Mouse (Mus musculus) olfactory bulb, adult 2 months (tissue): ENCODE results near the gene Adk. TPM values are rescaled to one million over a fixed set of nuclear protein-coding genes. Genes with fewer than 3 reads are reported as not detected.

Experiments
- H3K27ac ChIP-seq: fragments of 200-500 bp; 2 replicates; pipeline ENCODE4 v1.5.1; 2012; ENCODE audit warnings: low read depth, low read length; ENCODE audit not compliant: insufficient read depth
- H3K4me1 ChIP-seq: fragments of 200-500 bp; 2 replicates; pipeline ENCODE4 v1.6.1; 2012; ENCODE audit warnings: low read length; ENCODE audit not compliant: control insufficient read depth, insufficient read depth
- H3K4me3 ChIP-seq: fragments of 200-500 bp; 2 replicates; pipeline ENCODE4 v1.5.1; 2012; ENCODE audit warnings: mild to moderate bottlenecking, low read depth, low read length, moderate library complexity; ENCODE audit not compliant: insufficient read depth
- CTCF ChIP-seq: fragments of 200-500 bp; IDR thresholded peaks from 2 replicates; pipeline ENCODE4 v1.5.1; 2012; ENCODE audit warnings: low read depth, mild to moderate bottlenecking, low read length, moderate library complexity; ENCODE audit not compliant: insufficient read depth
- POLR2A ChIP-seq: fragments of 200-500 bp; IDR thresholded peaks from 2 replicates; pipeline ENCODE4 v1.6.1; 2012; ENCODE audit warnings: mild to moderate bottlenecking, low read depth, low read length, moderate library complexity; ENCODE audit not compliant: insufficient read depth
- WGBS: fragments of 180-500 bp; shearing (Covaris S2); methylation state at CpG from one replicate; pipeline ENCODE4 v1.1.7; 2018; 5-methylcytosine and 5-hydroxymethylcytosine counted together
- polyA plus RNA-seq: library from polyadenylated mRNA; stranded (reverse); fragments of >200 nt; gene quantifications from 2 replicates; pipeline ENCODE4 v1.2.4, GENCODE M21; 2012; ENCODE audit warnings: low replicate concordance; ENCODE audit not compliant: missing spikeins, insufficient read depth, insufficient read length

The Adk gene
- polyA plus RNA-seq, 1 experiment, result not detected

DNA sequence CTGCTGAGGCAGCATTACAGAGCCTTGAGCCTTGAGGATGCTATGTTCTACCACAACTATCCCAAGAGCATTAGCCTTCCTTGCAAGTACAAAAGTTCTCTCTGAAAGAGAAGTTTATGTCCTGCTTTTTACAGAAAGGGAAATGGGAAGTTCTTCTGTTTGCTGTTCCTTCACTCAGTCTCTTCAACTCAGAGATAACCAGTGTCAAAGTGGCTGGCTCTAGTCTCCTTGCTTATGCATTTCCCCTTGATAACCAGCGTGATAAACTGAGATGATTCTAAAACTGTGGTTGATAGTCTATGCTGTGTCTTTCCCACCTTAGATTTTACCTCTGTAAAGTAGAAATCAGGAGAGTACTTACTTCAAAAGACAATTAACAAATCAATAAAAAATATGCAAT is 223.4 kb downstream of the Adk start:
- no peak overlapping the region for H3K27ac ChIP-seq
- no peaks in the 10 kb centered on the region for H3K4me1 ChIP-seq
- TF ChIP-seq CTCF (no peak), POLR2A (no peak)
- H3K4me3 ChIP-seq, result no peak overlapping the region
- 94% methylated on average over 1 of the region's 1 CpGs for WGBS

DNA sequence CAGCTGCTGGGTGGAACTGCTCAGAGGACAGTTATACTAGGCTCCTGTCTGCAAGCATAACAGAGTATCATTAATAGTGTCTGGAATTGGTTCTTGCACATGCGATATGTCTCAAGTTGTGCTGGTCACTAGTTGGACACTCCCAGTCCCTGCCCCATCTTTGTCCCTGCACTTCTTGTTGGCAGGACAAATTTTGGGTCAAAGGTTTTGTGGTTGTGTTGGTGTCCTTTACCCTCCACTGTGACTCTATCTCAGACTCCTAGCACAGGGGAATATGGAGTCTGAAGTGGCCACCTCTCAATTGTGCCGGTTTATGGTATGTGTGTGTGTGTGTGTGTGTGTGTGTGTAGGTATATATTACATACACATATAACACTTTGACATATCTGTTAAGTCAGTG is 225.9 kb downstream of the Adk start:
- Histone ChIP-seq H3K4me1 (no peaks in the 10 kb centered on the region), H3K4me3 (no peak overlapping the region), H3K27ac (no peak overlapping the region)
- 97% methylated on average over 2 of the region's 2 CpGs for WGBS
- no peak for TF ChIP-seq POLR2A
- TF ChIP-seq CTCF, result no peak

DNA sequence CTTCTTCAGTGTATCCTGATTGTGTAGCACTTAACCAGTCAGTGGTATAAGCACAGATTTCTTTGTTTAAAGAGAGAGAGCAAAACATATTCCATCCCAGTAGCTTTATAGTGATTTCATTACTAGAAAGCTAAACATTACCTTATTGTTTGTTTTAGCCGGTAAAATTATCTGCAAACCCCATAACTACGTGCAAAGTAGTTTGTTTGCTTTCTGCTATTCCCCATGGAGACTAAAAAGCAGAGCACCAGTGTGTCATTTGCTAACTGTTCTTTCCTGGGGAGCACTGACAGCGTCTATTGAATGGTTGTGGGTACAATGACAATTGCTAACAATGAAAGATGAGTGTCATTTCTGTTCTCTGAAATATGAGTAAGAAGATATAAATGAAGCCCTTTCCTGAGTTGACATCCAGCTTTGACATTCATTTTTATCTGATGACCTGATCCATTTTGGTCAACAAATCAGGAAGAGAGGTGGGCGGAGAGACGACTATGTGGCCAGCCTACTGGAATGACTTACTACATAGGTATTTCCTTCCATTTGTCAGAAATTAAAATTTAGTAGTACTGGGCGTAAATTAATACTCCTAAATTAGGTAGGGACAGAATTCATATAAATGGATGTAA is 226.6 kb downstream of the Adk start:
- H3K4me3 ChIP-seq, result no peak overlapping the region
- WGBS, result 62% methylated on average over 6 of the region's 6 CpGs
- TF ChIP-seq POLR2A (no peak), CTCF (no peak)
- no peak overlapping the region for H3K27ac ChIP-seq
- no peaks in the 10 kb centered on the region for H3K4me1 ChIP-seq

DNA sequence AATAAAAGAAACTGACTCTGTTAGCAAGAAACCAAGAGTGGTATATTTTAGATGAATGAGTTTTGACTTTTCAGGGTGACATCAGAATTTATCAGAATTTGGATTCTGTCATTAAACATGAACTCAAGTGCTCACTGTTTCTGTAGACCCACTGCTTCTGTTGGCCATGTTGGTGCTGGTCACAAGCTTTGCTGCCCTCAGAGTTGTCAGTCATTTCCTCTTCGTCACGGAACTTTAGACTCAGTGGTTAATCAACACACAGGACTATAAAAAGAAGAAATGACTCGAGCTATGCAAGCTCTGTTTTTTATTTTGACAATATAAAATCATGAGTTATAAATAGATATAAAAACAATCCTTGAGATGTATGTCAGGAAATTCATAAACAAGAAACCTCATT is 228.1 kb downstream of the Adk start:
- H3K27ac ChIP-seq, result no peak overlapping the region
- TF ChIP-seq POLR2A (no peak), CTCF (no peak)
- WGBS, result 82% methylated on average over 3 of the region's 3 CpGs
- no peak overlapping the region for H3K4me3 ChIP-seq
- H3K4me1 ChIP-seq, result no peaks in the 10 kb centered on the region

DNA sequence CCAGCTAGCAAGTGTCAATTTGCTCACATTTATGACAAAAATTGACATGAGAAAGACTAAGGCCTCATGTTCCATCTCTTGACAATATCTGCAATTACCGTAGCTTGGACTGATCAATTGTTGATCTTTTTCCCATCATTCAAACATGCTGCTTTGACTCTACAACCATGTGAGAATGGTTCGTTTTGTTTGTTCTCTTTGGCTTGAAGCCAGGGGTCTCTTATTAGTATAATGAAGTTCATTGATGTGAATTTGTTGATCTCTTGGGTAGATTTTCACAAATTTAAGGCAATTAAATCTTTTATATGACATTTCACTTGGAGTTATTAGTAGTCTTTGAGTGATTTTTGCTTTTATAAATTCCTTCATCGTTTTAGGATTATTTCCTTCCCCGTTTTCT is 229.1 kb downstream of the Adk start:
- no peak for TF ChIP-seq POLR2A
- no peak for TF ChIP-seq CTCF
- H3K4me3 ChIP-seq, result no peak overlapping the region
- no peaks in the 10 kb centered on the region for H3K4me1 ChIP-seq
- H3K27ac ChIP-seq, result no peak overlapping the region
- WGBS, result 74% methylated on average over 4 of the region's 4 CpGs

DNA sequence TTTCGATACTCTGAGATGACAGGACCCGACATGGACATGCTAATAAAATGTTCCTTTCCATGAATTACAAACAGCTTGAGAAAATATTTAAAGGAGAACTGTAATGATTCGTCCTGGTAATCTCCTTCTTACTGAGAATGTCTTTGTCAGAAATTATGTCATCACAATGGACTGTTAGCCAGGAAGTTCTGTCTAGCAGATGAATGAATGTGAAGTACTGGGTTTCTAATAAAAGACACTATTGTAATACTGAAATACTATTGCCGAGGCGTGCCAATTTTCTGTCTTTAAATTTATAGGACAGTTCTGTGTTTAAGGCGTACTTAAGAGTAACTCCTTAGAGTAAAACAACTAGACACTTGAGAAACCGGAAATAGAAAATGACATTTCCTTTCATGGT is 231.7 kb downstream of the Adk start:
- Histone ChIP-seq H3K4me1 (no peaks in the 10 kb centered on the region), H3K4me3 (no peak overlapping the region), H3K27ac (no peak overlapping the region)
- TF ChIP-seq CTCF (no peak), POLR2A (no peak)
- WGBS, result 57% methylated on average over 7 of the region's 7 CpGs

DNA sequence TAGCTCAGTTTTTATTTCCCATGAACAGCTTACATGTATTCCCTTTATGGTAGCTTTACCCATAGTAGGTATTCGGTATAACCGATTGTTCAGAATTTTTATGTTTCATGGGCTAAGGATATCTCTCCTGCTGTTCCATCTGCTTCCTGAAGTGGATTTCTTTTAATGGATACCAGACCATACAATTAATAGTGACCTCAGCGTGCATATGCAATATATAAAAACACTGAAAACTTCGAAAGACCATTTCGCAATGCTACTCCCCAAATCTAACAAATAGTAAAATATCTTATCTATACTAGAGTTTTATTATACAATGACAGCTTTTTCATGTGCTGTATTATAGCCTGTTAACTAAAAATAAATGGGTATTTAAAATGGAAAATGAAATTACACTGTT is 232.5 kb downstream of the Adk start:
- Histone ChIP-seq H3K4me3 (no peak overlapping the region), H3K4me1 (no peaks in the 10 kb centered on the region), H3K27ac (no peak overlapping the region)
- TF ChIP-seq CTCF (no peak), POLR2A (no peak)
- WGBS, result 94% methylated on average over 5 of the region's 5 CpGs

DNA sequence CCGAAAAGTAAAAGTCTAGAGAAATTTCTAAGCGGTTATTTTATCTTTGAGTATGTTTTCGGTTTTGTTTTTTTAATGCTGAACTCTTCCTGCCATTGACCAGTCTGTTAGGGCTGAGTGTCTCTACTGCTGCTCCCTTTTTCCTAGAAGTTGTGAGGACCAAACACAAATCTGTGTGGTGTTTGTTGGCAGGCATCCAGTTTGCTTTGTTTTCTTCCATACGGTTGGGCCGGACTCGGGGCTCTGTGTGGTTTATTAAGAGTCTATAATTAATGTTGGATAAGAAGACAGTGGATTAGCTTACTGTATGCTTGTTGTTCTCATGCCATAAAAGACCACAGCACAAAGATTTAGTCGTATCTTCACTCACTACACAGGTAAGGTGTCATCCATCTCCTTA is 233.9 kb downstream of the Adk start:
- Histone ChIP-seq H3K27ac (no peak overlapping the region), H3K4me3 (no peak overlapping the region), H3K4me1 (no peaks in the 10 kb centered on the region)
- no peak for TF ChIP-seq POLR2A
- TF ChIP-seq CTCF, result no peak
- WGBS, result 53% methylated on average over 7 of the region's 7 CpGs

DNA sequence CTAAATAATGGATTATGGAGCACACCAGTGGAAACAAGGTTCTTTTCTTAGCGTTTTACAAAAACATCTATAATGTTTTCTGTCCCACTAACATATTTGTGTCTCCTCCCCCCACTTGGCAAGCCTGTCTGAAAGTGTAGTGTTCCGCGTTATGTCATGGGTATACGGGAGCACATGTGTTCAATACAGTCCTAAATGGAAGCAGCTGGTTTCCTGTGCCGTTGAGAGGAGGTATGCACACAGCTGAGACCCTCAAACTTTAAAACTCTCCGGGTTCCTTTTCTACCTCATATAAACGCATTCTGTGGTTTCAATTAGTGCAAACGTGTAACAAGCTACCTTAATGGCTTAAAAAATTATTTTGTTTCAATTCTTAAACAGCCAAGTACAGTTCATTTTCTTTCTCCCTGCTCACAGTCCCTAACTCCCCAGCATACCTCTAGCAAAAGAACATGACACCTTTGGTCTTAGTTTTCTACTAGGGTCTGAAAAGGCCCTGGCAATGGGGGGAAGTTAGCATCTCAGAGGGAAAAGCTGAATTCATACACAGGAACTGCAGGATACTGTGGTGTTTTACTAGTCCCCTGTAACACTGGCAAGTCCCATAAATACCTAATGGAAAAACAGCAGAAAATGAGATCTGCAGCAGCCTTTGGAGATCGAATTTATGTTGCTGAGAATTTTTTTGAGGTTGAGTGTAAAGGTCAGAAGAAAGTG is 235.5 kb downstream of the Adk start:
- no peaks in the 10 kb centered on the region for H3K4me1 ChIP-seq
- TF ChIP-seq CTCF (no peak), POLR2A (no peak)
- WGBS, result 78% methylated on average over 9 of the region's 9 CpGs
- no peak overlapping the region for H3K27ac ChIP-seq
- H3K4me3 ChIP-seq, result no peak overlapping the region
